Mouse (Mus musculus) liver, embryonic 11.5 days (tissue): ENCODE results near the gene Fbrsl1. TPM values are rescaled to one million over a fixed set of nuclear protein-coding genes. Genes with fewer than 3 reads are reported as not detected.

Source experiments
- ATAC-seq: fragments of 200-750 bp; cut with Nextera tagmentation; replicated peaks from 2 replicates; pipeline ENCODE4 v1.8.0; 2017; ENCODE audit warnings: moderate number of reproducible peaks, mild to moderate bottlenecking, moderate TSS enrichment, moderate library complexity; ENCODE audit not compliant: low FRiP score
- DNase-seq: peaks from one replicate; pipeline ENCODE4 v3.0.0-alpha.2; 2017; ENCODE audit warnings: low spot score
- H3K27ac ChIP-seq: fragments of 300-500 bp; sonication (generic); 2 replicates; pipeline ENCODE4 v1.5.1; 2014; ENCODE audit warnings: mild to moderate bottlenecking, low read depth, low read length, control low read depth
- H3K27me3 ChIP-seq: fragments of 300-500 bp; sonication (generic); replicated peaks from 2 replicates; pipeline ENCODE4 v1.6.1; 2014; ENCODE audit warnings: low read length, mixed read lengths; ENCODE audit not compliant: control insufficient read depth, insufficient read depth
- H3K36me3 ChIP-seq: fragments of 300-500 bp; sonication (generic); 2 replicates; pipeline ENCODE4 v1.6.1; 2014; ENCODE audit warnings: mild to moderate bottlenecking, low read length, moderate library complexity, mixed read lengths; ENCODE audit not compliant: control insufficient read depth, insufficient read depth
- H3K4me1 ChIP-seq: fragments of 300-500 bp; sonication (generic); replicated peaks from 2 replicates; pipeline ENCODE4 v1.6.1; 2014; ENCODE audit warnings: low read length, mixed read lengths; ENCODE audit not compliant: control insufficient read depth, insufficient read depth
- H3K4me2 ChIP-seq: fragments of 300-500 bp; sonication (generic); 2 replicates; pipeline ENCODE4 v1.6.1; 2014; ENCODE audit warnings: mild to moderate bottlenecking, control low read depth, moderate library complexity
- H3K4me3 ChIP-seq: fragments of 300-500 bp; sonication (generic); 2 replicates; pipeline ENCODE4 v1.5.1; 2014; ENCODE audit warnings: low read depth, low read length, control low read depth
- H3K9ac ChIP-seq: fragments of 300-500 bp; sonication (generic); 2 replicates; pipeline ENCODE4 v1.6.1; 2014; ENCODE audit warnings: low read depth, low read length, control low read depth
- H3K9me3 ChIP-seq: fragments of 300-500 bp; sonication (generic); 2 replicates; pipeline ENCODE4 v1.6.1; 2016; ENCODE audit warnings: low read length, inconsistent platforms, mixed read lengths; ENCODE audit not compliant: control insufficient read depth
- WGBS: fragments of 180-500 bp; shearing (Covaris S2); extraction: QIAGEN DNeasy Blood & Tissue Kit; methylation state at CpG from one replicate; pipeline ENCODE4 v1.1.7; 2014; 5-methylcytosine and 5-hydroxymethylcytosine counted together
- polyA plus RNA-seq: library from polyadenylated mRNA; unstranded; fragments of >200 nt; fragmentation: Nextera tagmentation; extraction: Ambion mirVana; gene quantifications from 2 replicates; pipeline ENCODE4 v1.2.1, GENCODE M21; 2014

The Fbrsl1 gene
- polyA plus RNA-seq, 1 experiment from 2014 or later = 13.8 TPM

DNA sequence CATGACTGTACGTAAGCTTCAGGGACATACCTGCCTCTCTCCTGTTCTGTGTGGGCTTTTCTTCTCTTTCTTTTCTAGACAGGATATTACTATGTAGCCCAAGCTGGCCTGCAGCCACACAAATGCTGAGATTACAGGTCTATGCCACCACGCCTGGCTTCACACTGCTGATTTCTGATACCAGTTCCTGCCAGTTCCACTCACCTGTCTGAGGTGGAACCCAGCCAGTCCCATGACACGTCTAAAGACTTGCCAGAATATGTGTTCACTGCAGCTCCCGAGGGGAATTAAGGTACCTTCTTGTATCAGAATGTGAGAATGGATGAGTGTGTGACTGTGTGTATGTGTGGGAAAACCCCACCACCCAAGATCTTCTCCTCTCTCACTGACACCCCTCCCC is 57.7 kb downstream of the Fbrsl1 start:
- H3K9ac ChIP-seq = no peak overlapping the region
- peaks cover 17% of the 10 kb centered on the region for H3K27me3 ChIP-seq
- H3K4me2 ChIP-seq = no peak overlapping the region
- 78% methylated on average over 4 of the region's 4 CpGs for WGBS
- no peak overlapping the region for H3K27ac ChIP-seq
- no peak for DNase-seq
- no peaks in the 10 kb centered on the region for H3K36me3 ChIP-seq
- no peaks in the 10 kb centered on the region; the same call in 1 of the 2 replicates for H3K4me1 ChIP-seq
- ATAC-seq = no peak
- no peak overlapping the region for H3K4me3 ChIP-seq
- no peaks in the 10 kb centered on the region for H3K9me3 ChIP-seq

DNA sequence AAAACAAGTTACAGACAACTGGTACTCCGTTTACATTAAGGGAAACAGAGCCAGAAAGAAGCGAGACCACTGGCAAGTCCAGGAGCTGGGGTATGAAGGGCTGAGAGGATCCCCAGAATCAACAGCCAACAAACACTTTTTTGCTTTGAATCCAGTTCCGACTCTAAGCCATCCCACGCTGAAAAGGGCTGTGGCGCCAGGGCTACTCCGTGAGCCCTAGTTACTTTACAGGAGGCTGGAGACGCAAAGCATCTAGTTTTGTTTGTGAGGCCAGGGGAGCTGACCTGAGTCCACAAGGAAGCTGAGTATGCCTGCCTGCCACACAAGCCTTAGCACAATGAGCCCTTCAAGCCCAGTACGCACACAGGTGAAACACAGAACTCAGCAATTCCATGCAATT is 61.0 kb downstream of the Fbrsl1 start:
- Histone ChIP-seq H3K4me2 (peak overlapping the region; percentile 82), H3K27me3 (peaks cover 22% of the 10 kb centered on the region), H3K36me3 (no peaks in the 10 kb centered on the region), H3K9me3 (no peaks in the 10 kb centered on the region), H3K27ac (no peak overlapping the region), H3K4me1 (no peaks in the 10 kb centered on the region), H3K4me3 (peak overlapping the region; percentile 60), H3K9ac (0 out of 2 replicates have a peak overlapping the region, but pooled peaks have one; percentile 17)
- ATAC-seq = no peak
- WGBS = 28% methylated on average over 8 of the region's 8 CpGs
- DNase-seq = no peak

DNA sequence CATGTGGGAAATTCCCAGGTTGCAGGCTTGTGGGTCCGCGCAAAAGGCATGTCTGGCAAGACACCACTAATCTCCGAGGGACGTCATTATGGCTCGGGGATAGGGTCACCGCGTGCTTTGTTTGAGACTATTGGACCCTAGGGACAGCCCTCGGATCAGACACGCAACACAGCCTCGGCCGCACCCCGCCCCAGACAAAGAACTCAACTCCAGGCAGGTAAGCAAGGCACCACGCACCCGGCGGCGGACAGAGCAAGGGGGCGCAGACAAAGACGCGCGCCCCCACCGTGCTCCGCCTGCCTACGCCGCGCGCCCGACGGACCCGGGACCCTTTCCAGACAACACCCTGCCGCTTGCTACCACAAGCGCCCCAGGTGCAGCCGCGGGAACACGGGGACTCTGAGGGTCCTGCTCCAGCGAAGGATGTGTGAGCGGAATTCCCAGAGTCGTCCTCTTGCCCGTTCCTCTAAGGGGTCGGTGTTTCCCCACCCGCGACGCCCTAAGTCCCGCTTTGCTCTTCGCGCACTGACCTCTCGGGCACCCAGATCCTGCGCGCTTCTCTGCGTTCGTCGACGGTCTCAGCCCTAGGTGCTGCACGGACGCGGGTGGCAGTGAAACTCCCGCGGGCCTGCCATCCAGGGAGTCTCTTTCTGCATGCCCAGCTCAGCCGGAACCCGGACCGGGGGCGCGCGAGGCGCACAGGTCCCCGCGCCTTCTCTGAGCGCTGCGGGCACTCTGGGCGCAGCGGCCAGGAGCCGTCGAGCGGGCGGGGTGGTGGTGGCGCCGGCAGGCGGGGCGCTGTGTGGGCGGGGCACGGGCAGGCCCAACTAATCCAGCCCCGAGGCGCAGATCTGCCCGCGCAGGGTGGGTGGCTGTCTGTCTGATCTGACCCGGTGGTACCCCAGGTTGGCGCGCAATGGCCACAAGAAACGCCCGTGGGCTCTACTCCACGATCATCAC is 61.7 kb downstream of the Fbrsl1 start:
- peak; percentile 75 for DNase-seq
- no peak overlapping the region for H3K27ac ChIP-seq
- no peaks in the 10 kb centered on the region for H3K9me3 ChIP-seq
- H3K4me3 ChIP-seq = peak overlapping the region; percentile 60
- peak; percentile 80 for ATAC-seq
- H3K4me1 ChIP-seq = no peaks in the 10 kb centered on the region
- peaks cover 22% of the 10 kb centered on the region for H3K27me3 ChIP-seq
- peak overlapping the region; percentile 46; the same call in 1 of the 2 replicates for H3K9ac ChIP-seq
- H3K36me3 ChIP-seq = no peaks in the 10 kb centered on the region
- peak overlapping the region; percentile 82 for H3K4me2 ChIP-seq
- WGBS = 3% methylated on average over 90 of the region's 90 CpGs

DNA sequence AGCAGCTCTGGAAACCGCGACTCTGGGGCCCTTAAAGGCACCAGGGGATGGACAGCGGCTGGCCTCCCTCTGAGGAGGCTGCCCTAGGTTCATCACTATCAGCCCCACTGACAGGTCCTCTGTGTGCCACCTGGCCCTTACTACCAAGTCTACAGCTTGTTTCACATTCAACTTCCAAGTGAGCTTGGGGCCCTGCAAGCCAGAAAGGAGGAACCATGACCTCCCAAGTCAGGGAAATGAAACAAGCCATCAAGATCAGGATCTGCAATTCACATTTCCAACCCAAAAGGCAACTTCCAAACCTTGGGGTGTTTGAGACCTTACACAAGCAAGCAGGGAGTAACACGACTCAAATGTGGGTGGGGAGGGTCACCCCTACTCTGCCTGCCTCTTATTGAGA is 63.0 kb downstream of the Fbrsl1 start:
- Histone ChIP-seq H3K36me3 (no peaks in the 10 kb centered on the region), H3K9me3 (no peaks in the 10 kb centered on the region), H3K27ac (no peak overlapping the region), H3K4me3 (no peak overlapping the region), H3K4me1 (no peaks in the 10 kb centered on the region), H3K9ac (no peak overlapping the region), H3K27me3 (peaks cover 22% of the 10 kb centered on the region), H3K4me2 (no peak overlapping the region)
- no peak for ATAC-seq
- DNase-seq = no peak
- 54% methylated on average over 4 of the region's 4 CpGs for WGBS

DNA sequence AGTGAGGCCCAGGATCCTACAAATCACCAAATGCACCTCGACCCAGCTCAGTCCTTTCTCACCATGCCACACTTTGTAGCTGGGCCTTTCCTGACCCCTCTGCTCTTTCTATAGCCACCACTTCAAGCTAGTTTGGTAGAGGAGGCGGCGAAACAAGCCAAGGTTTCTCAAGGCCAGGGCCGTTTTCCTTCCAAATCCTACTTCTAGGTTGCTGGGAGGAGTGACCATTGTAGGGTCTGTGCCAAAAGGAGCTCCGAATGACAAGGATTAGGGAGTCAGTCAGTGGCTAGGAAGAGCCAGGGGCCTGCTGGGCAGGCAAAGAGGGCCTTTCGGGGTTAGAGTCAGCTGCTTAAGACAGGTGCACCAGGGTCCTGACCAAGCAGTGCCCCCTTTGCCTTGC is 63.8 kb downstream of the Fbrsl1 start:
- Histone ChIP-seq H3K9ac (no peak overlapping the region), H3K27me3 (peaks cover 22% of the 10 kb centered on the region), H3K9me3 (no peaks in the 10 kb centered on the region), H3K4me3 (no peak overlapping the region), H3K4me1 (no peaks in the 10 kb centered on the region), H3K36me3 (no peaks in the 10 kb centered on the region), H3K27ac (no peak overlapping the region), H3K4me2 (no peak overlapping the region)
- 83% methylated on average over 6 of the region's 6 CpGs for WGBS
- no peak for ATAC-seq
- DNase-seq = no peak

DNA sequence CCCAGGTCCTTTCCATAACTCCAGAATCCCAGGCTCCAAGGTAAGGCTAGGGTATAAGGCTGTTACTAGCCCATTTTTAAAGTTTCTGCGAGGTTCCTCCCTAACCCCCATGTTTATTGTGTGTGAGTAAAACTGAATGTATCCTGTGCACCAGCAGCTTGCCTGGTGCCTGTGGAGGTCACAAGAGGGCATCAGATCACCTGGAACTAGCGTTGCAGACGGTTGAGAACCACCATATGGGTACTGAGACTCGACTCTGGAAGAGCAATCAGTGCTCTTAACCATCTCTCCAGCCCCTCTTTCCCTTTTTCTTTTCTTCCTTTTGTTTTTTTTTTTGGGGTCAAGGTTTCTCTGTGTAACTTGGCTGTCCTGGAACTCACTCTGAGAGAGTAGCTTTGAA is 68.5 kb downstream of the Fbrsl1 start:
- no peak for ATAC-seq
- Histone ChIP-seq H3K4me1 (no peaks in the 10 kb centered on the region), H3K9ac (no peak overlapping the region), H3K27me3 (no peaks in the 10 kb centered on the region), H3K4me2 (no peak overlapping the region), H3K36me3 (peaks cover 2% of the 10 kb centered on the region; the same call in 1 of the 2 replicates), H3K4me3 (no peak overlapping the region), H3K27ac (no peak overlapping the region), H3K9me3 (no peaks in the 10 kb centered on the region)
- WGBS = 82% methylated on average over 4 of the region's 4 CpGs
- DNase-seq = no peak

DNA sequence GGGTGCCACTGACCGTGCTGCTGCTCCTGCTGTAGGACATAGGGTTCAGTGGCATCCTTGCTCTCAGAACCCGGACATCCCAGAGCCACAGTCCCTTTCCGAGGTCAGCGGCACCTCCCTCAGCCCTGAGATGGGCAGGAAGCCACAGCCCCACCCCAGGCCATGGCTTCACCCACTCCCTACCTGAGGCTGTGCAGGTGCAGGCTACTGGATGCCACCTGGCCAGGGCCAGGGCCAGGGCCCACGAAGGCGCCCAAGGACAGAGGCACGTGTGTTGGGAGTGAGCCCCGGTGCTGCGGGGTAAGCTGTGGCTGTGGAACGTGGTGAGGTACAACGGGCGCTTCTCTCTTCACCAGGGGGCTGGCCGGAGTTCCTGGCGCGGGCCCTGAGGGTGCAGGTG is 69.2 kb downstream of the Fbrsl1 start:
- H3K27ac ChIP-seq = no peak overlapping the region
- 86% methylated on average over 15 of the region's 15 CpGs for WGBS
- no peaks in the 10 kb centered on the region for H3K4me1 ChIP-seq
- no peaks in the 10 kb centered on the region for H3K27me3 ChIP-seq
- no peak overlapping the region for H3K9ac ChIP-seq
- no peak for ATAC-seq
- H3K36me3 ChIP-seq = peaks cover 2% of the 10 kb centered on the region; the same call in 1 of the 2 replicates
- no peak for DNase-seq
- no peak overlapping the region for H3K4me2 ChIP-seq
- no peaks in the 10 kb centered on the region for H3K9me3 ChIP-seq
- no peak overlapping the region for H3K4me3 ChIP-seq

DNA sequence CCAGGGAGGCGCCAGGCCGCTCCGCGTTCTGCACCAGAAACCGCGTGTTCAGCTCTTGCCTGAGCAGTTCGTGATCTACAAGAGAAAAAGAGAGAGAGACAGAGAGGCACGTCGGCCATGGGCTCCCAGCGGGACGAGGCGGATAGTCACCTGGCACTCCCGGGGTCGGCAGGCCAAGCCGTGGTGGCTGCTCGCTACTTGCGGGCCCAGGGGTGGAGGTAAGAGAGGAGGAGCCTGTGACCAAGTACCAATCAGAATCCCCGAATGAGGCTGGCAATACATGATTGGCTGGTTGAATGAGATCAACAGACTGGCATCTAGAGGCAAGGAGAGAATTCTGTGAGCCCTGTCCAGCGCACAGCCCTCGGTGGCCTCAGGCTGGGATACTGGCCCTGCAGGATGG is 70.1 kb downstream of the Fbrsl1 start:
- Histone ChIP-seq H3K4me3 (no peak overlapping the region), H3K27ac (no peak overlapping the region), H3K36me3 (peaks cover 2% of the 10 kb centered on the region; the same call in 1 of the 2 replicates), H3K4me2 (no peak overlapping the region), H3K9ac (no peak overlapping the region), H3K27me3 (no peaks in the 10 kb centered on the region), H3K9me3 (no peaks in the 10 kb centered on the region), H3K4me1 (no peaks in the 10 kb centered on the region)
- 43% methylated on average over 20 of the region's 20 CpGs for WGBS
- DNase-seq (no peak), ATAC-seq (peak; percentile 42)
